Mouse (Mus musculus) CH12.LX (cell line): ENCODE measurements around the gene Nampt. TPM values are rescaled to one million over a fixed set of nuclear protein-coding genes. Genes with fewer than 3 reads are reported as not detected.

Experiments
- DNase-seq: peaks from one replicate; pipeline ENCODE4 v3.0.0-alpha.2; 2013; ENCODE audit errors: extremely low read depth
- H3K27ac ChIP-seq: 2 replicates; pipeline ENCODE4 v1.5.1; 2012; ENCODE audit warnings: low read depth, mild to moderate bottlenecking, control low read depth, moderate library complexity; ENCODE audit not compliant: insufficient read depth
- H3K27me3 ChIP-seq: replicated peaks from 2 replicates; pipeline ENCODE3; 2012; ENCODE audit warnings: inconsistent platforms
- H3K36me3 ChIP-seq, 2 experiments: replicated peaks in 1 of 2; 2 replicates each; pipeline versions ENCODE3 to v1.6.1; 2012; ENCODE audit warnings: inconsistent platforms in 1 of 2, low read length in 1 of 2, mild to moderate bottlenecking in 1 of 2, mixed read lengths in 1 of 2, moderate library complexity in 1 of 2; ENCODE audit not compliant: control insufficient read depth in 1 of 2, insufficient read depth in 1 of 2
- H3K4me1 ChIP-seq, 2 experiments: 2 replicates each; pipeline ENCODE4 v1.6.1; 2012; ENCODE audit warnings: inconsistent platforms in 1 of 2, moderate library complexity in 1 of 2; ENCODE audit not compliant: insufficient read depth in 2 of 2, control insufficient read depth in 1 of 2
- H3K4me2 ChIP-seq: 2 replicates; pipeline ENCODE4 v1.6.1; 2012; ENCODE audit warnings: low read depth, mild to moderate bottlenecking, control low read depth; ENCODE audit not compliant: poor library complexity, insufficient read depth, severe bottlenecking
- H3K4me3 ChIP-seq, 3 experiments: fragments of 150-350 bp in 1 of 3; sonication (generic) in 1 of 3; replicated peaks in 1 of 3; 2 replicates each; pipeline versions ENCODE3 to v1.5.1; 2011 to 2012; ENCODE audit warnings: low read depth in 2 of 3, low read length in 2 of 3, mild to moderate bottlenecking in 2 of 3, moderate library complexity in 2 of 3, control low read depth in 1 of 3, improper control_type of control experiment in 1 of 3, inconsistent platforms in 1 of 3, mixed read lengths in 1 of 3; ENCODE audit not compliant: poor library complexity in 1 of 3
- H3K79me2 ChIP-seq: replicated peaks from 2 replicates; pipeline ENCODE4 v1.6.1; 2012; ENCODE audit warnings: mild to moderate bottlenecking, moderate library complexity; ENCODE audit not compliant: control insufficient read depth, poor library complexity, insufficient read depth, severe bottlenecking; ENCODE audit errors: extremely low read depth
- H3K9ac ChIP-seq: 2 replicates; pipeline ENCODE4 v1.6.1; 2012; ENCODE audit warnings: low read depth, mild to moderate bottlenecking, control low read depth, moderate library complexity; ENCODE audit not compliant: insufficient read depth
- H3K9me3 ChIP-seq: replicated peaks from 2 replicates; pipeline ENCODE3; 2012; ENCODE audit warnings: low read length, inconsistent platforms, mixed read lengths
- CHD1 ChIP-seq: IDR thresholded peaks from 2 replicates; pipeline ENCODE4 v1.6.1; 2012; ENCODE audit warnings: low read depth, low read length, improper control_type of control experiment, inconsistent platforms
- E2F4 ChIP-seq: IDR thresholded peaks from 2 replicates; pipeline ENCODE4 v1.6.1; 2011; ENCODE audit warnings: low read depth, low read length, improper control_type of control experiment; ENCODE audit not compliant: insufficient replicate concordance
- ELF1 ChIP-seq: IDR thresholded peaks from 2 replicates; pipeline ENCODE4 v1.6.1; 2014; ENCODE audit warnings: low read depth, mild to moderate bottlenecking, inconsistent platforms, low read length, improper control_type of control experiment
- EP300 ChIP-seq: IDR thresholded peaks from 2 replicates; pipeline ENCODE4 v1.6.1; 2011; ENCODE audit warnings: low read length, improper control_type of control experiment
- JUN ChIP-seq: IDR thresholded peaks from 2 replicates; pipeline ENCODE4 v1.6.1; 2011; ENCODE audit warnings: low read depth, mild to moderate bottlenecking, low read length, improper control_type of control experiment, moderate library complexity; ENCODE audit not compliant: insufficient read depth
- JUND ChIP-seq: conservative IDR thresholded peaks from 2 replicates; pipeline ENCODE4 v1.6.1; 2011; ENCODE audit warnings: low read depth, low read length, improper control_type of control experiment
- KAT2A ChIP-seq: IDR thresholded peaks from 2 replicates; pipeline ENCODE4 v1.6.1; 2012; ENCODE audit warnings: low read length, improper control_type of control experiment, inconsistent platforms; ENCODE audit not compliant: insufficient replicate concordance
- MAX ChIP-seq: IDR thresholded peaks from 2 replicates; pipeline ENCODE4 v1.6.1; 2011; ENCODE audit warnings: low read length, improper control_type of control experiment
- MXI1 ChIP-seq: IDR thresholded peaks from 2 replicates; pipeline ENCODE4 v1.6.1; 2011; ENCODE audit warnings: mild to moderate bottlenecking, low read depth, low read length, improper control_type of control experiment
- NELFE ChIP-seq: IDR thresholded peaks from 2 replicates; pipeline ENCODE4 v1.6.1; 2011; ENCODE audit warnings: low read depth, low read length, improper control_type of control experiment
- POLR2A ChIP-seq: IDR thresholded peaks from 2 replicates; pipeline ENCODE4 v1.6.1; 2011; ENCODE audit warnings: low read depth, mild to moderate bottlenecking, improper control_type of control experiment, low read length
- UBTF ChIP-seq: IDR thresholded peaks from 2 replicates; pipeline ENCODE4 v1.6.1; 2012; ENCODE audit warnings: low read depth, mild to moderate bottlenecking, inconsistent platforms, low read length, improper control_type of control experiment, moderate library complexity
- USF2 ChIP-seq: conservative IDR thresholded peaks from 2 replicates; pipeline ENCODE4 v1.6.1; 2011; ENCODE audit warnings: low read depth, low read length, improper control_type of control experiment
- ZKSCAN1 ChIP-seq: IDR thresholded peaks from 2 replicates; pipeline ENCODE4 v1.6.1; 2012; ENCODE audit warnings: low read depth, inconsistent platforms, low read length, improper control_type of control experiment, borderline replicate concordance
- ZMIZ1 ChIP-seq: IDR thresholded peaks from 2 replicates; pipeline ENCODE4 v1.6.1; 2012; ENCODE audit warnings: low read depth, mild to moderate bottlenecking, inconsistent platforms, low read length, improper control_type of control experiment
- ZNF384 ChIP-seq: IDR thresholded peaks from 2 replicates; pipeline ENCODE4 v1.6.1; 2012; ENCODE audit warnings: low read depth, low read length, improper control_type of control experiment, inconsistent platforms
- dilution Hi-C: fragments of 300-500 bp; cut with MboI; formaldehyde crosslinking; loops from 2 replicates; pipeline ENCODE4 v1.14.3; 2020; ENCODE audit warnings: low sequenced_read_pairs; ENCODE audit not compliant: extremely low pct_unique_long_range_greater_than_20kb, extremely low pct_ligation_motif_present
- in situ Hi-C: fragments of 300-500 bp; cut with MboI; formaldehyde crosslinking; loops from 3 replicates; pipeline ENCODE4 v1.14.3; 2019; ENCODE audit warnings: low sequenced_read_pairs, low pct_ligation_motif_present, low pct_unique_long_range_greater_than_20kb, mixed read lengths
- polyA plus RNA-seq: library from polyadenylated mRNA; unstranded; fragments of >175 nt; gene quantifications from 2 replicates; pipeline ENCODE4 v1.2.1, GENCODE M21; 2012; ENCODE audit warnings: low read depth; ENCODE audit not compliant: insufficient read length
- total RNA-seq, 2 experiments: library from RNA; depleted of rRNA; stranded (reverse); fragments of 300-350 nt in 1 of 2; fragments of >200 nt in 1 of 2; gene quantifications; 2 replicates each; pipeline ENCODE4 v1.2.3; 2012 to 2014

Nampt gene
- total and polyA plus RNA-seq, 3 experiments: 50.5 to 206 (median 84.5) TPM

DNA sequence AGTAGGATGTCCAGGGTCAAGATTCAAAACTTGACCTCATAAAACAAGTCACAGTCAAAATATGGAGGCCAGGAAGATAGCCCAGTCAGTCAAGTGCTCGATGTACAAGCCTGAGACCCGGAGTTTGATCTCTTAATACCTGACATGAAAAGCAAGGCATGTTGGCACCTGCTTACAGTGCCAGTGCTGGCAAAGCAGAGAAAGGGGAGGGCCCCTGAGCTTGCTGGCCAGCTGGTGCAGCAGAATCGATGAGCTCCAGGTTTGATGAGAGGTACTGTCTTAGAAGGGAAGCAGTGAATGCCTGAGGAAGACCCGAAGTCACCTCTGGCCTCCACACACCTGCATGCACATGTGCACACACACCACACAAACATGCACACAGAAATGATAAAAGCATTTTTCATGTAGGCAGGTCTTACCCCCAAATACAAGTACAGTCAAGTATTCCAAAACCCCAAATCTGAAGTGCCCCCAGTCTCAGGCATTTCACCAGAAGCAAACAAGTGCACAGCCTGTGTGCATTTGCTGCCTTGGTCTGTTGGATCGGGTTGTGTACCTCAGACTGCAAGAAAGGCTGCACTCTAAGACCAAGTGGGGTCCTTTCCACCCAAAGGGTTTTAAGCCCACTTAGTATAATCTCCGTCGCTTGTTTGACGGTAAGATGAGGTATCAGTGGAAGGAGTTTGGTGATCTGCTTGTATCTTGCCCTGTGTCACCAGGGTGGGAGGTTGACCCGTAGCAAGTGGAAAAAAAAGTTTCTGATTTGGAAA lies 10.2 kb downstream of the Nampt start:
- H3K4me1 ChIP-seq: peaks cover 6 to 50% of the 10 kb centered on the region in 2 experiments; a peak in 3 of 4 replicates
- no peak overlapping the region; the same call in 1 of the 2 replicates for H3K27ac ChIP-seq
- TF ChIP-seq ZMIZ1 (no peak), MAX (no peak)
- TF ChIP-seq, all 38 proteins: peak for 0
- Histone ChIP-seq H3K9me3 (peaks cover 7% of the 10 kb centered on the region), H3K36me3 (peaks cover 27 to 74% of the 10 kb centered on the region in 2 experiments), H3K27me3 (no peaks in the 10 kb centered on the region), H3K4me3 (no peak overlapping the region), H3K79me2 (peaks cover 18% of the 10 kb centered on the region), H3K4me2 (no peak overlapping the region), H3K9ac (no peak overlapping the region)
- dilution Hi-C loops: no loop called here
- in situ Hi-C loops: loop anchor here (5.0 kb wide), 1 partner anchor 192 kb away; no protein-coding TSS in a partner anchor
- no peak for DNase-seq

- Histone ChIP-seq H3K9me3 (peaks cover 7% of the 10 kb centered on the region), H3K27ac (no peak overlapping the region), H3K4me2 (no peak overlapping the region), H3K9ac (no peak overlapping the region), H3K4me3 (no peak overlapping the region), H3K36me3 (peaks cover 29 to 79% of the 10 kb centered on the region in 2 experiments), H3K4me1 (peaks cover 0 to 28% of the 10 kb centered on the region in 2 experiments; a peak in 2 of 4 replicates), H3K27me3 (no peaks in the 10 kb centered on the region), H3K79me2 (peaks cover 12% of the 10 kb centered on the region)
- no peak for DNase-seq
- dilution Hi-C loops: no loop called here
- in situ Hi-C loops: no loop called here
- TF ChIP-seq JUND (no peak), JUN (no peak), ZMIZ1 (no peak), E2F4 (no peak), MXI1 (no peak)
Observed at GRCm38 (mm10) chr12:32832076-32832475, 12.7 kb downstream of the Nampt start.

GRCm38 (mm10) chr12:32834781-32835180 lies 15.4 kb downstream of the Nampt start:
- Histone ChIP-seq H3K4me2 (no peak overlapping the region), H3K27me3 (no peaks in the 10 kb centered on the region), H3K4me3 (no peak overlapping the region), H3K27ac (no peak overlapping the region), H3K36me3 (peaks cover 39 to 90% of the 10 kb centered on the region in 2 experiments), H3K9ac (no peak overlapping the region), H3K79me2 (no peaks in the 10 kb centered on the region; the same call in none of the 2 replicates), H3K4me1 (peaks cover 0 to 1% of the 10 kb centered on the region in 2 experiments; a peak in 1 of 4 replicates), H3K9me3 (peaks cover 7% of the 10 kb centered on the region)
- TF ChIP-seq JUND (no peak), CHD1 (no peak), NELFE (no peak), ZKSCAN1 (no peak), KAT2A (no peak), USF2 (no peak), UBTF (no peak), POLR2A (no peak), ZNF384 (no peak), ELF1 (no peak), EP300 (no peak)
- dilution Hi-C loops (no loop called here), in situ Hi-C loops (no loop called here)
- DNase-seq: no peak
